Mouse (Mus musculus): ENCODE results near the gene Rnase10. TPM values are rescaled to one million over a fixed set of nuclear protein-coding genes. Genes with fewer than 3 reads are reported as not detected.
"Not testable (repeated sequence)": the region's sequence is repeated elsewhere in the genome, so short reads cannot be mapped to it uniquely, and the experiment has no call there.

Gene Rnase10
- not detected in 2 replicates for polyA plus RNA-seq (2015; fragmentation: Nextera tagmentation; extraction: Ambion mirVana)

DNA sequence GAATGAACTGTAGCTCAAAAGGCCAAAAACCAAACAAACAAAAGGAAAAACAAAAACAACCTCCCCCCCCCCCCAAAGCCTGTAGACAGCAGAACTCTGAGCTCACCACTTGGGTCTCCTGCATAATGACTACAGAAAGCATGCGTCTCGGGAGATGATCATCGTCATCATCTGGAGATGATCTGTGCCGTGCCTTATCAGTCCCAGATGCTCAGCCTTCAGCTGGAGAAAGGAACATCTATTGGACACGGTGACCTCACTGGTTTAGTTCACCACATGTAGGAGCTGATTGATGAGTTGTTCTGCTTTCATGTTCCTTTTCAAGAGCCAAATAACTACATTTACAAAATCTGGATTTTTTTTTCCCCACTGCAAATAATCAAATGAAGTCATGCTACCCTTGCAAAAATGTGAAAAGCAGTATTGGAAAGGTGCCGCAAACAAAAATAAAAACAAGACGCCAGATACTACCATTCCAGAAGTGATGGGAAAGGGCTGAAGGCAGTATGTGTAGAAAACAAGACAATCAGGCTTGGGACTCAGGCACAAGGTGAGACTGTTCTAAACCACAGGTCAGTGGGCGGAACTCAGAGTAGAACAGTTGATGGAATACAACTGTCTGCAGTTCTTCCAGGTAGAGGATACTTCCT is at the start of gene Rnase10:
Gene Rnase10 (plus strand): TSS at position 600 of the 650 bp plus-strand sequence.
- H3K27me3 ChIP-seq (ENCODE audit: insufficient read depth, low read length): no peaks in the 10 kb centered on the region
- TF ChIP-seq EP300 (IDR thresholded peaks at IDR 0.05; ENCODE audit: low read depth): no peak
- no peak for TF ChIP-seq CTCF (IDR thresholded peaks at IDR 0.05; ENCODE audit: low read depth)
- H3K4me1 ChIP-seq (ENCODE audit: insufficient read depth): peaks cover 9% of the 10 kb centered on the region; the same call in 1 of the 2 replicates
- H3K36me3 ChIP-seq (replicated peaks; ENCODE audit: insufficient read depth, low read length): no peaks in the 10 kb centered on the region
- no peaks in the 10 kb centered on the region for H3K9me3 ChIP-seq (ENCODE audit: low read length)
- H3K4me2 ChIP-seq (ENCODE audit: low read depth, low read length): no peak within 1 kb of the TSS
- no peak for ATAC-seq
- no peak for DNase-seq
- no peak within 1 kb of the TSS for H3K9ac ChIP-seq (replicated peaks)
- 74% methylated on average over 8 of the region's 8 CpGs for WGBS (ENCODE audit: insufficient replicate concordance)
- H3K27ac ChIP-seq (ENCODE audit: low read depth): peak within 1 kb of the TSS; percentile 58
- no peak within 1 kb of the TSS for H3K4me3 ChIP-seq (ENCODE audit: low read depth, low read length)

DNA sequence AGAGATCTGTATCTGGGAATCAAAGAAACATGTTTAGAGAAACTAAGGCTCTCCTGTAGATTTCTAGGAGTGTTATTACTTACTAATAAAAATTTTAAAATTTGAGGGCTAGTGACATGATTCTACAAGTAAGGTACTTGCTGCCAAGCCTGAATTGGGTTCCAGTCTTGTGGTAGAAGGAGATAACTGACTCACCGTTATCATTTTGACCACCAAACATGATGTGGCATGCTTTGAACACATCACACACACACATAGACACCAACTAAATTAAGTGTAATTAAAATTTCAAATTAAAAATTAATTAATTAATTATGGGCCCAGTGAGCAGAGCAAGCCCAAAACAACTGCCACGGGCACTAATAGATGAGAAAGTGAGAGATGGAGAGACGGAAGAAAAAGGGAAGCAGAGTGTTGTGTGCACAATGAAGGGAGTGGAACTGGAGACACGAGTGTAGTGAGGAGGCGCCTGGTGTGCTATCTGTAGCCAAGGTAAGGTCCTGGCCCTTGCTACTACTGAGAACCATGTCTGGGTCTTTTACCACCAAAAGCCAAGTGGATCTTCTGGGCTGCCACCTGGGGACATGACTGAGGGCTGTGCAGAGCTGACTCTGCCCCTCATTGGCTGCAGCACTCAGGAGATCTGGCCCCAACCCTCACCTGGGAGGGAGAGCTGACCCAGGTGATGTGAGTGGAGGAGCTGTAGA is 49.1 kb upstream of the Rnase10 start:
- 61% methylated on average over 5 of the region's 5 CpGs for WGBS (ENCODE audit: insufficient replicate concordance)
- not testable (repeated sequence) for H3K36me3 ChIP-seq (replicated peaks; ENCODE audit: insufficient read depth, low read length); H3K4me3 ChIP-seq (ENCODE audit: low read depth, low read length); H3K9ac ChIP-seq (replicated peaks); H3K9me3 ChIP-seq (ENCODE audit: low read length); DNase-seq; H3K27me3 ChIP-seq (ENCODE audit: insufficient read depth, low read length)
- peak overlapping the region; percentile 55; the same call in 1 of the 2 replicates for H3K4me2 ChIP-seq (ENCODE audit: low read depth, low read length)
- ATAC-seq: peak; percentile 36; the same call in 1 of the 2 replicates
- peak; percentile 70; the same call in 1 of the 2 replicates for TF ChIP-seq EP300 (IDR thresholded peaks at IDR 0.05; ENCODE audit: low read depth)
- peak overlapping the region; percentile 66; the same call in 1 of the 2 replicates for H3K27ac ChIP-seq (ENCODE audit: low read depth)
- peaks cover 14% of the 10 kb centered on the region for H3K4me1 ChIP-seq (ENCODE audit: insufficient read depth)

DNA sequence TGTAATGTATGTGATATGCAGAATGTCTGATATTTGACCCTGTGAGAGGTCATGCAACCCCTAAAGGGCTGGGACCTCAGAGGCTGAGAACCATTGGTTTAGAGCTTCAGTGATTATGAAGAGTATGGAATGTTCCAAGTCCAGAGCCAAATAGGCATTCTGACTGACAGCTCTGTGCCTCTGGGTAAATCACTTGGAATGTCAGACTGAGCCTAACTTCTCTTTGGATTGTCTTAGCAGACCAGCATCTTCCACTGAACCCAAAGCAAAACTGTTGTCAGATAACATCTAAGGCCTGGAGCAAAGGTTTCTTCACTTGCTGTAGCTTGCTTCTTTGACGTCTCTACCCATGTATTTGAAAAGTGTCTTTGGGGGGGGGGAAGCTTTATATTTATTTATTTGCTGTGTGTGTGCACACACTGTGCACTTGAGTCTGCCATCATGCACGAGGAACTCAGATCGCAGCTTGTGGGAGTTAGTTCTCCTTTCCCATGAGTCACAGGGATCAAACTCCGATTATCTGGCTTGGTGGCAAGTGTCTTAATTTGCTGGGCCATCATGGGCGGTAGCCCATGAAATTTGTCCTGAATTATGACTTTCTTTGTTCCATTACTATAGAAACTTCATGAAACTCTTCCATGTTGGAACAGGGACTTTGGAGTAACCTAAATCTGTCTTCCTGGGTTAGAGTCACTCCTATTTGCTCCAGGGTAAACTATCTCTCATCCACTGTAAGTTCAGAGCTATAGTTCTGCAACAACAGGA is 39.2 kb upstream of the Rnase10 start:
- H3K4me1 ChIP-seq (ENCODE audit: insufficient read depth): peaks cover 8% of the 10 kb centered on the region; the same call in 1 of the 2 replicates
- no peak overlapping the region for H3K4me2 ChIP-seq (ENCODE audit: low read depth, low read length)
- no peak overlapping the region for H3K27ac ChIP-seq (ENCODE audit: low read depth)
- no peak overlapping the region for H3K9ac ChIP-seq (replicated peaks)
- peaks cover 5% of the 10 kb centered on the region; the same call in 1 of the 2 replicates for H3K36me3 ChIP-seq (replicated peaks; ENCODE audit: insufficient read depth, low read length)
- H3K4me3 ChIP-seq (ENCODE audit: low read depth, low read length): no peak overlapping the region
- 74% methylated on average over 5 of the region's 5 CpGs for WGBS (ENCODE audit: insufficient replicate concordance)
- no peaks in the 10 kb centered on the region for H3K9me3 ChIP-seq (ENCODE audit: low read length)
- TF ChIP-seq EP300 (IDR thresholded peaks at IDR 0.05; ENCODE audit: low read depth) (no peak), CTCF (IDR thresholded peaks at IDR 0.05; ENCODE audit: low read depth) (no peak)
- no peak for ATAC-seq
- no peaks in the 10 kb centered on the region for H3K27me3 ChIP-seq (ENCODE audit: insufficient read depth, low read length)
- DNase-seq: no peak

DNA sequence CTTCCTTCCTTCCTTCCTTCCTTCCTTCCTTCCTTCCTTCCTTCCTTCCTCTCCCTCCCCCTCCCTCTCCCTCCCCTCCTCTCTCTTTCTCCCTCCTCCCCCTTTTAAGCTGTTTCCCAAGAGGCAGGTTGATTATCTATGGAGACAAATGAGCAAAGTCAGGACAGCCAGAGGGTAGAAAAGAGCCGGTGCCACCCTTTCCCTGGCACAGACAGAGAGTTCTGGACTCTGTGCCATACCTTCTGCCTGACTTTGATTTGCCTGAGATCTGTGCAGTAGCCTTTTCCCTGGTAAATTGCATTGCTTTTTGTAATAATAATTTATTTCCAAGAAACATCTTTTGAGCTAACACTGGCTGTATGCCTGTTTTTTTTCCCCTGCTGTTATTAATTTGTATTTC is 38.5 kb upstream of the Rnase10 start:
- Histone ChIP-seq H3K27ac (ENCODE audit: low read depth) (no peak overlapping the region; the same call in 1 of the 2 replicates), H3K9me3 (ENCODE audit: low read length) (no peaks in the 10 kb centered on the region), H3K4me2 (ENCODE audit: low read depth, low read length) (no peak overlapping the region), H3K36me3 (replicated peaks; ENCODE audit: insufficient read depth, low read length) (peaks cover 5% of the 10 kb centered on the region; the same call in 1 of the 2 replicates), H3K9ac (replicated peaks) (no peak overlapping the region), H3K4me1 (ENCODE audit: insufficient read depth) (peaks cover 8% of the 10 kb centered on the region; the same call in 1 of the 2 replicates), H3K27me3 (ENCODE audit: insufficient read depth, low read length) (no peaks in the 10 kb centered on the region), H3K4me3 (ENCODE audit: low read depth, low read length) (no peak overlapping the region)
- 38% methylated on average over 1 of the region's 1 CpGs for WGBS (ENCODE audit: insufficient replicate concordance)
- no peak for DNase-seq
- no peak for TF ChIP-seq CTCF (IDR thresholded peaks at IDR 0.05; ENCODE audit: low read depth)
- TF ChIP-seq EP300 (IDR thresholded peaks at IDR 0.05; ENCODE audit: low read depth): no peak
- no peak for ATAC-seq

DNA sequence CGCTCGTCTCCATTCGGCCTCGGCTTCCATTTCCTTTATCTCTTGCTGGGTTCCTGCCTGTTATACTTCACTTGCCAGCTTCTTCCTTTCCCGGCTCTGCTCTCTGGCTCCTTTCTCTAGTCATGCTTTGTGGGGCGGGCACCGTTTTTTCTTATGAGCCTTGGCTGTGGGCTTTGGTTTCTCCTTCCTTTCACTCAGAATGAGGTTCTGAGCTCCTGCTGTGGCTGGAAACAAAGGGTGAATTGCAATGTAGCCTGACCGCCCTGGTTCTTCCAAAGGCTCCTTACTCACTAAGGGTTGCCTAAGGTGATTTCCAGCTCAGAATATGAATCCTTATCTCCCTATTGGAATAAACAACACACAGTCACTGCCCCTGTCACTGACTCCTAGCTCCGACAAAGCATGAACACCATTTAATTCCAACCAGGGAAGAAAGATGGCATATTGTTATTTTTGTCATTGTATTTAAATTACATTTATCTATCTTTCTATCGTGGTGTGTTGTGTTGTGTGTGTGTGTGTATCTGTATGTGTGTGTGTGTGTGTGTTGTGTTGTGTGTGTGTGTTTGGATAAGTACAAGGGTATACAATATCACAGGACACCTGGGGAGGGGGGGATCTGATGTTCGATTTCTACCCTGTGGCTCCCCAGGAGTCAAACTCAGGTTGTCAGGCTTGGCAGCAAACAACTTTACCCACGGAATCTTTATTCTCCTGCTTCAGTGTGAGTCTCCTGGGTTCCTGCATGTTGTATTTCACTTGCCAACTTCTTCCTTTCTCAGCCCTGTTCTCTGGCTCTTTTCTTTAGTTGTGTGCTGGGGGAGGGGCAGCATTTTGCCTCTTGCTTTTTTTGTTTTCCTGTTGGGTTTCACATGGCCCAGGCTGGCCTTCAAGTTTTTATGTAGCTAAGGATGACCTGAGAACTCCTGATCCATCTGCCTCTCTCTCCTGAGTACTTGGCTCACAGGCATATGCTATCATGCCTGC is 37.7 kb upstream of the Rnase10 start:
- Histone ChIP-seq H3K4me2 (ENCODE audit: low read depth, low read length) (no peak overlapping the region), H3K27ac (ENCODE audit: low read depth) (peak overlapping the region; percentile 34; the same call in 1 of the 2 replicates), H3K4me1 (ENCODE audit: insufficient read depth) (peaks cover 8% of the 10 kb centered on the region; the same call in 1 of the 2 replicates), H3K9me3 (ENCODE audit: low read length) (no peaks in the 10 kb centered on the region), H3K4me3 (ENCODE audit: low read depth, low read length) (no peak overlapping the region), H3K9ac (replicated peaks) (no peak overlapping the region), H3K36me3 (replicated peaks; ENCODE audit: insufficient read depth, low read length) (no peaks in the 10 kb centered on the region), H3K27me3 (ENCODE audit: insufficient read depth, low read length) (no peaks in the 10 kb centered on the region)
- 35% methylated on average over 12 of the region's 12 CpGs for WGBS (ENCODE audit: insufficient replicate concordance)
- ATAC-seq: no peak
- no peak for DNase-seq
- no peak for TF ChIP-seq CTCF (IDR thresholded peaks at IDR 0.05; ENCODE audit: low read depth)
- TF ChIP-seq EP300 (IDR thresholded peaks at IDR 0.05; ENCODE audit: low read depth): no peak

Data from liver, postnatal 0 days (tissue).